Mouse (Mus musculus): Measurements from ENCODE around the gene Ppp5c. TPM values are rescaled to one million over a fixed set of nuclear protein-coding genes. Genes with fewer than 3 reads are reported as not detected.

The Ppp5c gene
- total and polyA plus RNA-seq, 3 experiments: 125 to 223 (median 128) TPM

- dilution Hi-C loops (cut with MboI; ENCODE audit: extremely low pct_ligation_motif_present, extremely low pct_unique_long_range_greater_than_20kb, low sequenced_read_pairs): no loop called here
- no peaks in the 10 kb centered on the region for H3K36me3 ChIP-seq (replicated peaks in 1 of 2; ENCODE audit: control insufficient read depth in 1 of 2, insufficient read depth in 1 of 2, low read length in 1 of 2)
These were observed 19.4 kb upstream of the Ppp5c start for GRCm38 (mm10) chr7:17047041-17047682.

GRCm38 (mm10) chr7:17045743-17046142, 18.0 kb upstream of the Ppp5c start:
- dilution Hi-C loops (cut with MboI; ENCODE audit: extremely low pct_ligation_motif_present, extremely low pct_unique_long_range_greater_than_20kb, low sequenced_read_pairs): no loop called here
- Histone ChIP-seq H3K4me2 (ENCODE audit: insufficient read depth, low read depth, poor library complexity, severe bottlenecking) (no peak overlapping the region), H3K4me3 (replicated peaks in 1 of 3; ENCODE audit: low read depth in 2 of 3, low read length in 2 of 3, poor library complexity in 1 of 3) (no peak overlapping the region), H3K4me1 (ENCODE audit: control insufficient read depth in 1 of 2, insufficient read depth in 2 of 2) (peaks cover 3 to 10% of the 10 kb centered on the region in 2 experiments; a peak in 3 of 4 replicates), H3K27ac (ENCODE audit: insufficient read depth, low read depth) (no peak overlapping the region), H3K36me3 (replicated peaks in 1 of 2; ENCODE audit: control insufficient read depth in 1 of 2, insufficient read depth in 1 of 2, low read length in 1 of 2) (no peaks in the 10 kb centered on the region), H3K27me3 (replicated peaks) (no peaks in the 10 kb centered on the region), H3K9me3 (replicated peaks; ENCODE audit: low read length) (peaks cover 2% of the 10 kb centered on the region), H3K9ac (ENCODE audit: insufficient read depth, low read depth) (no peak overlapping the region), H3K79me2 (replicated peaks; ENCODE audit: control insufficient read depth, extremely low read depth, insufficient read depth, poor library complexity, severe bottlenecking) (no peaks in the 10 kb centered on the region)
- DNase-seq (ENCODE audit: extremely low read depth): no peak
- TF ChIP-seq MAX (IDR thresholded peaks at IDR 0.05; ENCODE audit: low read length) (no peak), MXI1 (IDR thresholded peaks at IDR 0.05; ENCODE audit: low read depth, low read length) (no peak), MEF2A (IDR thresholded peaks at IDR 0.05; ENCODE audit: borderline replicate concordance, low read depth, low read length) (no peak), SMC3 (IDR thresholded peaks at IDR 0.05; ENCODE audit: low read depth, low read length) (no peak), ETS1 (conservative IDR thresholded peaks at IDR 0.05; ENCODE audit: low read depth, low read length) (no peak), ZKSCAN1 (IDR thresholded peaks at IDR 0.05; ENCODE audit: borderline replicate concordance, low read depth, low read length) (no peak), USF2 (conservative IDR thresholded peaks at IDR 0.05; ENCODE audit: low read depth, low read length) (no peak), USF1 (IDR thresholded peaks at IDR 0.05; ENCODE audit: low read depth, low read length) (no peak), KAT2A (IDR thresholded peaks at IDR 0.05; ENCODE audit: insufficient replicate concordance, low read length) (no peak), EP300 (IDR thresholded peaks at IDR 0.05; ENCODE audit: low read length) (no peak), CHD2 (IDR thresholded peaks at IDR 0.05; ENCODE audit: low read length) (no peak), ZC3H11A (IDR thresholded peaks at IDR 0.05; ENCODE audit: low read depth, low read length) (no peak), HCFC1 (IDR thresholded peaks at IDR 0.05; ENCODE audit: low read depth, low read length) (no peak), TBP (conservative IDR thresholded peaks at IDR 0.05; ENCODE audit: low read depth, low read length) (no peak)
- in situ Hi-C loops (cut with MboI; ENCODE audit: low pct_ligation_motif_present, low pct_unique_long_range_greater_than_20kb, low sequenced_read_pairs): no loop called here

More at GRCm38 (mm10) chr7:17047041-17047682, 19.4 kb upstream of the Ppp5c start:
- Histone ChIP-seq H3K9ac (ENCODE audit: insufficient read depth, low read depth) (no peak overlapping the region), H3K9me3 (replicated peaks; ENCODE audit: low read length) (peaks cover 2% of the 10 kb centered on the region), H3K4me3 (replicated peaks in 1 of 3; ENCODE audit: low read depth in 2 of 3, low read length in 2 of 3, poor library complexity in 1 of 3) (no peak overlapping the region), H3K79me2 (replicated peaks; ENCODE audit: control insufficient read depth, extremely low read depth, insufficient read depth, poor library complexity, severe bottlenecking) (no peaks in the 10 kb centered on the region), H3K27me3 (replicated peaks) (no peaks in the 10 kb centered on the region), H3K4me1 (ENCODE audit: control insufficient read depth in 1 of 2, insufficient read depth in 2 of 2) (peaks cover 3 to 16% of the 10 kb centered on the region in 2 experiments; a peak in 3 of 4 replicates), H3K4me2 (ENCODE audit: insufficient read depth, low read depth, poor library complexity, severe bottlenecking) (no peak overlapping the region), H3K27ac (ENCODE audit: insufficient read depth, low read depth) (no peak overlapping the region)
- no peak for TF ChIP-seq NRF1 (IDR thresholded peaks at IDR 0.05; ENCODE audit: low read depth, low read length)
- no peak for TF ChIP-seq POLR2A (IDR thresholded peaks at IDR 0.05; ENCODE audit: low read depth, low read length)
- no peak for TF ChIP-seq RCOR1 (conservative IDR thresholded peaks at IDR 0.05; ENCODE audit: low read depth, low read length)
- no peak for TF ChIP-seq MAFK (IDR thresholded peaks at IDR 0.05; ENCODE audit: insufficient replicate concordance, low read length)
- no peak for TF ChIP-seq MEF2A (IDR thresholded peaks at IDR 0.05; ENCODE audit: borderline replicate concordance, low read depth, low read length)
- no peak for TF ChIP-seq ZMIZ1 (IDR thresholded peaks at IDR 0.05; ENCODE audit: low read depth, low read length)
- no peak for TF ChIP-seq PAX5 (IDR thresholded peaks at IDR 0.05; ENCODE audit: low read length)
- TF ChIP-seq BHLHE40 (IDR thresholded peaks at IDR 0.05; ENCODE audit: low read depth, low read length): no peak
- TF ChIP-seq MAX (IDR thresholded peaks at IDR 0.05; ENCODE audit: low read length): no peak
- TF ChIP-seq USF1 (IDR thresholded peaks at IDR 0.05; ENCODE audit: low read depth, low read length): no peak
- no peak for TF ChIP-seq E2F4 (IDR thresholded peaks at IDR 0.05; ENCODE audit: insufficient replicate concordance, low read depth, low read length)
- TF ChIP-seq KAT2A (IDR thresholded peaks at IDR 0.05; ENCODE audit: insufficient replicate concordance, low read length): no peak
- TF ChIP-seq EP300 (IDR thresholded peaks at IDR 0.05; ENCODE audit: low read length): no peak
- TF ChIP-seq MXI1 (IDR thresholded peaks at IDR 0.05; ENCODE audit: low read depth, low read length): no peak
- TF ChIP-seq CTCF (conservative IDR thresholded peaks at IDR 0.05 in 1 of 2, IDR thresholded peaks at IDR 0.05 in 1 of 2; ENCODE audit: low read depth in 2 of 2, low read length in 2 of 2): no peak
- no peak for TF ChIP-seq GABPA (IDR thresholded peaks at IDR 0.05; ENCODE audit: insufficient replicate concordance, low read depth, low read length)
- in situ Hi-C loops (cut with MboI; ENCODE audit: low pct_ligation_motif_present, low pct_unique_long_range_greater_than_20kb, low sequenced_read_pairs): no loop called here
- no peak for DNase-seq (ENCODE audit: extremely low read depth)
